Mouse (Mus musculus) MEL (cell line): ENCODE measurements around the gene Tfe3.

Experiments used
- CTCF ChIP-seq, 3 experiments: IDR thresholded peaks in 2 of 3; conservative IDR thresholded peaks in 1 of 3; 2 replicates each; pipeline ENCODE4 v1.5.1; 2011 to 2012; ENCODE audit warnings: low read length in 3 of 3, low read depth in 2 of 3, mild to moderate bottlenecking in 2 of 3, improper control_type of control experiment in 1 of 3, inconsistent platforms in 1 of 3, mixed read lengths in 1 of 3, moderate library complexity in 1 of 3; ENCODE audit not compliant: control insufficient read depth in 1 of 3, insufficient read depth in 1 of 3, poor library complexity in 1 of 3, severe bottlenecking in 1 of 3
- EP300 ChIP-seq, 2 experiments: IDR thresholded peaks; 2 replicates each; pipeline ENCODE4 v1.6.1; 2011; ENCODE audit warnings: improper control_type of control experiment in 2 of 2, low read length in 2 of 2, low read depth in 1 of 2, mild to moderate bottlenecking in 1 of 2
- GATA1 ChIP-seq: IDR thresholded peaks from 2 replicates; pipeline ENCODE4 v1.6.1; 2011; ENCODE audit warnings: low read depth, low read length, improper control_type of control experiment

GRCm38 (mm10) chrX:7743470-7743869 is 18.9 kb upstream of the Tfe3 start:
- peak; percentile 64 to 71 (median 68) for TF ChIP-seq CTCF (IDR thresholded peaks at IDR 0.05 in 2 of 3, conservative IDR thresholded peaks at IDR 0.05 in 1 of 3; ENCODE audit: control insufficient read depth in 1 of 3, insufficient read depth in 1 of 3, low read depth in 2 of 3, low read length in 3 of 3, poor library complexity in 1 of 3, severe bottlenecking in 1 of 3)
- no peak for TF ChIP-seq GATA1
- no peak for TF ChIP-seq EP300 (IDR thresholded peaks at IDR 0.05; ENCODE audit: low read depth in 1 of 2, low read length in 2 of 2)
